Mouse (Mus musculus): ENCODE measurements around the gene Vangl1.
"Not testable (repeated sequence)": the region's sequence is repeated elsewhere in the genome, so short reads cannot be mapped to it uniquely, and the experiment has no call there.

Gene Vangl1

GRCm38 (mm10) chr3:102174118-102174865 is 30.2 kb downstream of the Vangl1 start:
- DNase-seq (ENCODE audit: low read depth, low spot score): no peak

GRCm38 (mm10) chr3:102169197-102169905 is 35.1 kb downstream of the Vangl1 start:
- DNase-seq (ENCODE audit: low read depth, low spot score): no peak

- DNase-seq (ENCODE audit: low read depth, low spot score): no peak
These were observed 36.8 kb downstream of the Vangl1 start for GRCm38 (mm10) chr3:102167555-102168210.

- DNase-seq (ENCODE audit: low read depth, low spot score): no peak
These were observed 37.7 kb downstream of the Vangl1 start for GRCm38 (mm10) chr3:102166794-102167193.

GRCm38 (mm10) chr3:102166287-102166620 is 38.2 kb downstream of the Vangl1 start:
- no peak for DNase-seq (ENCODE audit: low read depth, low spot score)

- DNase-seq (ENCODE audit: low read depth, low spot score): no peak
These were observed 38.8 kb downstream of the Vangl1 start for GRCm38 (mm10) chr3:102165536-102166286.

- no peak for DNase-seq (ENCODE audit: low read depth, low spot score)
These were observed 39.6 kb downstream of the Vangl1 start for GRCm38 (mm10) chr3:102164911-102165310.

- DNase-seq (ENCODE audit: low read depth, low spot score): not testable (repeated sequence)
These were observed 40.6 kb downstream of the Vangl1 start for GRCm38 (mm10) chr3:102163861-102164260.

- DNase-seq (ENCODE audit: low read depth, low spot score): no peak
These were observed 44.8 kb downstream of the Vangl1 start for GRCm38 (mm10) chr3:102159423-102160325.

- no peak for DNase-seq (ENCODE audit: low read depth, low spot score)
These were observed 45.6 kb downstream of the Vangl1 start for GRCm38 (mm10) chr3:102158759-102159422.

GRCm38 (mm10) chr3:102157652-102158051 is 46.8 kb downstream of the Vangl1 start:
- DNase-seq (ENCODE audit: low read depth, low spot score): no peak

GRCm38 (mm10) chr3:102156737-102157136 is 47.8 kb downstream of the Vangl1 start:
- no peak for DNase-seq (ENCODE audit: low read depth, low spot score)

GRCm38 (mm10) chr3:102154107-102154506 is 50.4 kb downstream of the Vangl1 start:
- no peak for DNase-seq (ENCODE audit: low read depth, low spot score)

- no peak for DNase-seq (ENCODE audit: low read depth, low spot score)
These were observed 51.6 kb downstream of the Vangl1 start for GRCm38 (mm10) chr3:102152872-102153271.

GRCm38 (mm10) chr3:102152471-102152870 is 52.0 kb downstream of the Vangl1 start:
- DNase-seq (ENCODE audit: low read depth, low spot score): no peak

GRCm38 (mm10) chr3:102151850-102152249 is 52.6 kb downstream of the Vangl1 start:
- DNase-seq (ENCODE audit: low read depth, low spot score): no peak

- no peak for DNase-seq (ENCODE audit: low read depth, low spot score)
These were observed 54.6 kb downstream of the Vangl1 start for GRCm38 (mm10) chr3:102149941-102150340.

- no peak for DNase-seq (ENCODE audit: low read depth, low spot score)
These were observed 57.3 kb downstream of the Vangl1 start for GRCm38 (mm10) chr3:102147189-102147588.

GRCm38 (mm10) chr3:102146428-102146827 is 58.1 kb downstream of the Vangl1 start:
- DNase-seq (ENCODE audit: low read depth, low spot score): no peak

GRCm38 (mm10) chr3:102145645-102146386 is 58.7 kb downstream of the Vangl1 start:
- DNase-seq (ENCODE audit: low read depth, low spot score): no peak

All from CD4-positive helper T cell, adult 2 months (primary cell).